Mouse (Mus musculus): Measurements from ENCODE around the gene Pgam1.

Gene Pgam1

DNA sequence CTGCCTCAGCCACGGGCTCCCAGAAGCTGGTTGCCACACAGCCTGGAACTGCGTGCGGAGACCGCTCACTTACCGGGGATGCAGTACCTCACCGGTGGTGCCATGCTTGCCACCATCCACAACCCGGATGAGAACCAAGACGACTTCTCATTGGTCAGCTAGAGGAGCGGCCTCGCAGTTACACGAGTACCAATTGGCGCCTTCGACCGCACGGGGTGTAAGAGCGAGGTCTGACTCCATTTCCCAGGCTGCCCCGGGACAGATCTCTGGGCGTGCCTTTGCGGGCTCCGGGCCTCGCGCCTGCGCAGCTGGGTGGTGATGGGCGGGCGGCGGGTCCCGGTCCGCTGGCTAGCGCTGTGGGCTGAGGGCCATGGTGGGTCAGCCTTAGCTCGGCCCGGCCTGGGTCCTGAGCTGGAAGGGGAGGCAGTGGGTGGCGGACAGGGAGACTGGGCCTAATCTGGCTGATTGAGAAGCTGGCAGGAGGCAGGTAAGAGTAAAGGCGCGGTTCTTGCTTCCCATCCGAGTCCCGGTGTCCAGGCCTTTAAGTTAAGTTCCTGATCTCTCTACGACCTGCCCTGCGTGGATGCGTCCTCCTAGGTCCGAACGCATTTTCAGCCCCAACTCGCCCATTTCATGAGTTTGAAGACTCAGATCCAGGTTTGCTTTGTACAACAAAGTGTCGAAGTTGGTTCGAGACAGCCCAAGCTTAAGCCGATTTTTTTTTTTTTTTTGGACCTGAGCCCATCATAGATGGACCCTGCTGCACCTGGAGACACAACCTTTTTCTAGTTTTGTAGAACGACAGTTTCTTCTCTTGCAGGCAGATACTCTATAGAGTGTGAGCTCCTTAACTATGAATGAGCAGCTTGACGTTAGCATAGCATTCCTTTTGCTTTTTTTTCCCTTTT lies 21.7 kb downstream of the Pgam1 start, which contains the start of the genes Exosc1 and Zdhhc16:
TSS of gene Exosc1 (minus strand) at position 245 of the 908 bp plus-strand sequence.
TSS of gene Zdhhc16 (plus strand) at position 302 of the 908 bp plus-strand sequence.
- CTCF ChIA-PET, result interaction anchor here in 3 of 4 experiments (0.7 to 1.8 kb wide), 7 partner anchors 91 to 219 kb away, joined by 3 to 6 read pairs (median 4); partner anchors contain the start of gene Ankrd2 (in 1 of the 3)

DNA sequence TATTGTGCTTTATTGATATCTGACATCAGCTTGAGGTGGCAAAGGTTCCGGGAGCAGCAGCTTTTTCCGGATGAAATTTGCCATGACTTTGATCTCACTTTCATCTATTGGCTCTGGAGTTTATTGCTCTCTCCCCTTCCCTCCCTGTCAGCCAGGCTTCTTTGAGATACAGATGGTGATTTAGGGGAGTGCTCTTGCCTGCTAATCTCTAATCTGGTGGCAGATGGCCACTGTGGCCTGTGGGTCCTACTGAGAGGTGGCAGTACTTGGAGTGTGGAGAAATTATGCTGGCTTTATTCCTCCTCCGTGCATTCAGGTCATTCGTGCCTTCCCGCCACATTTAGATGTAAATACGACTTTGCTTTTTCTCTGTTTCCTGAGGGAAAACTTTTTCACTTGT lies 22.4 kb downstream of the Pgam1 start:
- POLR2A ChIA-PET, result interaction anchor here (0.6 to 5.0 kb wide), 26 partner anchors 9 to 237 kb away, joined by 3 to 56 read pairs (median 6); partner anchors contain the start of genes Avpi1 (in 2 of the 4), Pgam1 (in 2 of the 4), Frat2 (in 1 of the 4) and Mms19 (in 1 of the 4)
- CTCF ChIA-PET, result interaction anchor here in 2 of 4 experiments (0.7 to 1.3 kb wide), 5 partner anchors 90 to 218 kb away, joined by 3 to 6 read pairs (median 4); partner anchors contain the start of gene Ankrd2 (in 1 of the 2)

More for the DNA sequence above, 21.7 kb downstream of the Pgam1 start, which contains the start of the genes Exosc1 and Zdhhc16:
- POLR2A ChIA-PET, result interaction anchor here (0.6 to 5.0 kb wide), 54 partner anchors 8 to 237 kb away, joined by 3 to 56 read pairs (median 4); partner anchors contain the start of genes Pgam1 (in 3 of the 4), Avpi1 (in 2 of the 4), Ankrd2 (in 1 of the 4) and Frat2 (in 1 of the 4)

DNA sequence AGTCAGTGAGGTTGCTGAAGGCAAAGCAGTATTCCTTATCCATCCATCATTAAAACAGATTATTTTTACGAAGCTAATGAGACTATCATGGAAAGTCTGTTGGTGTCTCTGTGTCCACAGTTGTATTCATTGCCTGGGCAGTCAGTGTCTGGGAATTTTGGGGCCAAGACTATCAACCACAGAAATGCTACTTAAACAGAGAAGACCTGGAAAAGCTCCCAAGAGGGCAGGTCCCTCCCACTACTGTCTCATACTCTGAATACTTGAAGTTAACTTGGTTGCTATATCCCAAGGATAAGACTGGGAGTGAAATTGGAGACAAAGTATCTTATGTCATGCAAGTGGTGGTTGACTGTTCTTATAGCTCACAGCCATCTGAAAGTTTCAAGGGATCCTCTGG lies 24.2 kb downstream of the Pgam1 start:
- ChIA-PET CTCF (interaction anchor here in 1 of 4 experiments (0.7 to 1.0 kb wide), 2 partner anchors 231 to 243 kb away, joined by 3 to 8 read pairs; no protein-coding TSS in a partner anchor), POLR2A (interaction anchor here in 2 of 4 experiments (0.6 to 2.3 kb wide), 7 partner anchors 8 to 99 kb away, joined by 3 to 6 read pairs (median 3); no protein-coding TSS in a partner anchor)

DNA sequence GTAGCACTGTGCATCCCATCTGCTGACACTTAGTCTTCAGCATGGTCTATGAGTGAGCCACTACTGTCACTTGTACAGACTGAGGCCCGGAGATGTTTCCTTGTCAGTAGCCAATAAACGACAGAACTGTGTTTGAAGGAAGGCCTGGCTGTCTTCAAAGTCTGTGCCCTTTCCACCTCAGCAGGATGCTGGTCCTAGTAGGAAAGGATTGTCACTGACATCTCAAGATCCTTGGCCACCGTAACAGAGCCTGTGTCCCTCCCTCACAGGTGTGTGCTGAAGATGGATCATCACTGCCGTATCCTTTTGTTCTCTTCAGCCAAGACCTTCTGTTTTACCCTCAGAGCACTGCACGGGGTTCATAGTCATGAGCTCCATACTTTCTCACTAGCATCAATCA lies 26.8 kb downstream of the Pgam1 start:
- POLR2A ChIA-PET, result interaction anchor here in 3 of 4 experiments (0.7 to 12.5 kb wide), 9 partner anchors 11 to 68 kb away, joined by 3 to 88 read pairs (median 3); no protein-coding TSS in a partner anchor
- CTCF ChIA-PET, result interaction anchor here in 1 of 4 experiments (1.3 to 2.2 kb wide), 2 partner anchors 14 to 88 kb away, joined by 6 read pairs; no protein-coding TSS in a partner anchor

DNA sequence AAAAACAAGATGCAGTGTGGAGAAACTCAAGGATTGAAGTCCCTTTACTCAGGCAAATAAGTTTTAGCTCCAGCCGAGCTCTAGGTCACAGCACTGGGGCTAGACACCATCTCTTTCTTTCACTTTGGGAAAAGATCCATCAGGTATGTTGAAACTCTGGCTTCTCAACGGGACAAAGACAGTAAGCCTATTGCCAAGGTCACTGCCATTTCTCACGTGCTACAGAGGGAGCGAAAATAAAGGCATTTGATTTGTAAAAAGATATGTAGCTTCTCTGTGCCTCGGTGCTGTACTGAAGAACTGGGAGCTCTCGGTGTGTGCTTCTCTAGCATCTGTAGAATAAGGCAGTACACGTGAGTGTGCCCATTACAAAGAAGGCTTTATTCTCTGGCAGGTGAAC lies 32.1 kb downstream of the Pgam1 start:
- POLR2A ChIA-PET, result interaction anchor here (0.6 to 12.5 kb wide), 19 partner anchors 8 to 937 kb away, joined by 3 to 88 read pairs (median 4); partner anchors contain the start of genes Exosc1 (in 3 of the 4), Zdhhc16 (in 3 of the 4), Mms19 (in 1 of the 4) and Pi4k2a (in 1 of the 4)
- CTCF ChIA-PET, result interaction anchor here in 2 of 4 experiments (0.5 to 1.0 kb wide), 2 partner anchors 9 to 200 kb away, joined by 3 to 4 read pairs; no protein-coding TSS in a partner anchor

DNA sequence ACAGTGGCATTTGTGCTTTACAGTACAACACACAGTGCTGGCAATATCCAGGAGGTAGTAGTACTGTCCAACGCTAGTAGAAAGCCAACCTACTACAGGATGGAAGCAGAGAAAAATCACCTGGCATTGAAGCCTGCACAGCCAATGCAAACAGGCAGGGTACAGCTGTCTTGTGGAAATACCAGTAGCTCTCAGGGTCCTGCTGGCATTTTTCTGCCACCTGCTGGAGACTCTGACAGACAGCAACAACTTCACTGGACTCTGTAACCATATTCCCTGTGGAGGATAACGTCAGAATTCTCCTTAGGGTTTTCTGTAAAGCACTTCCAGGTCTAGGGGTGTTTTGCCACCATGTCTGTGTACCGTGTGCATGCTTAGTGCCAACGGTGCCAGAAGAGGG lies 40.6 kb downstream of the Pgam1 start:
- ChIA-PET POLR2A (interaction anchor here in 3 of 4 experiments (0.6 to 9.7 kb wide), 12 partner anchors 9 to 196 kb away, joined by 3 to 88 read pairs (median 4); partner anchors contain the start of genes Exosc1 (in 2 of the 3), Mms19 (in 2 of the 3), Zdhhc16 (in 2 of the 3) and Ubtd1 (in 1 of the 3)), CTCF (interaction anchor here in 3 of 4 experiments (0.5 to 3.9 kb wide), 12 partner anchors 9 to 140 kb away, joined by 3 to 16 read pairs (median 4); no protein-coding TSS in a partner anchor)

DNA sequence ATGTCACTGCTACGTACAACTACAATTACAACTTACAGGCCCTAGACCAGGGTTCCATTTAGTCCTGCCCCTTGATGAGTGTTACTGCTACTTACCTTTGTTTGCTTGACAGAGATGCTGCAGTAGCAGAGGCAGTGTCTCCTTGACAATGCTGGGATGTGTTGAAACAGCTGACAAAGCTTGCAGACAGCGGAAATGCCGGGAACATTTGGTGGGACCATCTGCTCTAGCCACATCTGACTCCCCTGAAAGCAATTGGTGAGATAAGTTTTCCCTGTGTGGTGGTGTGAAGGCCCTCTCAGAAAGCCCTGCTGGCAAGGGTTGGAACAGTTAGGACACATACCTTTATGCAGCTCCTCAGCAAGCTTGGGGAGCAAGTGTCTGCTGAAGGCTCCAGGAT lies 41.9 kb downstream of the Pgam1 start:
- CTCF ChIA-PET, result interaction anchor here in 3 of 4 experiments (1.0 to 3.9 kb wide), 5 partner anchors 15 to 74 kb away, joined by 3 to 16 read pairs (median 6); no protein-coding TSS in a partner anchor
- POLR2A ChIA-PET, result interaction anchor here in 3 of 4 experiments (0.7 to 9.7 kb wide), 13 partner anchors 11 to 41 kb away, joined by 3 to 88 read pairs (median 4); partner anchors contain the start of genes Exosc1 (in 2 of the 3), Zdhhc16 (in 2 of the 3) and Mms19 (in 1 of the 3)
